Mouse (Mus musculus) megakaryocyte, embryonic 14.5 days (primary cell): Measurements from ENCODE around the gene Igf2bp3.

Source experiments
- FLI1 ChIP-seq: IDR thresholded peaks from 2 replicates; pipeline ENCODE4 v1.6.1; 2012; ENCODE audit warnings: low read length, inconsistent platforms, mixed read lengths
- GATA1 ChIP-seq: IDR thresholded peaks from 3 replicates; pipeline ENCODE4 v1.6.1; 2012; ENCODE audit warnings: mixed read lengths, low read length, inconsistent platforms, borderline replicate concordance

- no peak for TF ChIP-seq GATA1
- TF ChIP-seq FLI1 = no peak
Observed at GRCm38 (mm10) chr6:49206416-49206815, 8.3 kb downstream of the Igf2bp3 start.
